Mouse (Mus musculus) erythroblast, embryonic 14.5 days (primary cell): Measurements from ENCODE around the gene Acyp1.

Experiments
- GATA1 ChIP-seq: IDR thresholded peaks from 2 replicates; pipeline ENCODE4 v1.6.1; 2012; ENCODE audit warnings: low read length, inconsistent platforms, mixed read lengths
- TAL1 ChIP-seq: IDR thresholded peaks from 3 replicates; pipeline ENCODE4 v1.6.1; 2012; ENCODE audit warnings: low read length, inconsistent platforms, mixed read lengths

DNA sequence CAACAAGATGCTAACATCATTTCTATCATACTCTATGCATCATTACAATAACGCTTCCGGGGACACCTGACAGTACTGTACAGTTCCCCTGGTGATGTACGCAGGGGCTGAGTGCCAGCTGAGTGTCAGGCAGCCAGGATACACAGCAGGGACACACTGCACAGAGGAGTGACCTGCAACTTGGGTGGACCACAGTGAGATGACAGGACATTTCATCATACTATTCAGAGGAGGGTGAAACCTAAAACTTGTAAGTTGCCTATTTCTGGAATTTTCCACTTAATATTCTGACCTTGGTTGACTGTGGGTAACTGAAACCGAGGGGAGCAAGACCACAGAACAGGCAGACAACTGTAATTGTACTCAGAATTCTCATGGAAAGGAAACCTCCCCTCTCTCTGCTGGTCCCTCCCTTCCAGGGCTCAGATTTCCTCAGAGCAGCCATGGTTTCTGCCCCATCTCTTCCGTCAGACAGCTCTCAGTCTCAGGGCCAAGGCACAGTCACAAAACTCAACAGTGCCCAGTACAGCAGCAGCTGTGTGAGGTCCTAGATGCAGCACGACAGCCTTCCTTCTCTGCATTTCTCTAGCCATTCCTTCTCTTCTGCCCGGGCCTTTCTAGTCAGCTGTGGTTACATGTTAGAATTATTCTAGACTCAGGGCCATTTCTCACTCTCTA, 32.0 kb downstream of the Acyp1 start:
- no peak for TF ChIP-seq GATA1
- no peak for TF ChIP-seq TAL1
